Mouse (Mus musculus) liver, embryonic 15.5 days (tissue): ENCODE results near the gene Tmem273. TPM values are rescaled to one million over a fixed set of nuclear protein-coding genes. Genes with fewer than 3 reads are reported as not detected.

Source experiments
- ATAC-seq: fragments of 200-750 bp; cut with Nextera tagmentation; 2 replicates; pipeline ENCODE4 v1.8.0; 2017; ENCODE audit warnings: moderate number of reproducible peaks, mild to moderate bottlenecking, moderate library complexity; ENCODE audit not compliant: insufficient read depth
- H3K27ac ChIP-seq: fragments of 300-500 bp; sonication (generic); replicated peaks from 2 replicates; pipeline ENCODE4 v1.5.1; 2015; ENCODE audit warnings: mild to moderate bottlenecking, inconsistent platforms
- H3K27me3 ChIP-seq: fragments of 300-500 bp; sonication (generic); 2 replicates; pipeline ENCODE4 v1.6.1; 2015; ENCODE audit warnings: mild to moderate bottlenecking, inconsistent platforms
- H3K36me3 ChIP-seq: fragments of 300-500 bp; sonication (generic); replicated peaks from 2 replicates; pipeline ENCODE4 v1.6.1; 2015; ENCODE audit warnings: moderate library complexity, mild to moderate bottlenecking, inconsistent platforms
- H3K4me1 ChIP-seq: fragments of 300-500 bp; sonication (generic); replicated peaks from 2 replicates; pipeline ENCODE4 v1.6.1; 2015; ENCODE audit warnings: inconsistent platforms
- H3K4me2 ChIP-seq: fragments of 300-500 bp; sonication (generic); 2 replicates; pipeline ENCODE4 v1.6.1; 2015; ENCODE audit warnings: moderate library complexity, mild to moderate bottlenecking, inconsistent platforms
- H3K4me3 ChIP-seq: fragments of 300-500 bp; sonication (generic); replicated peaks from 2 replicates; pipeline ENCODE4 v1.5.1; 2015; ENCODE audit warnings: mild to moderate bottlenecking, inconsistent platforms
- H3K9ac ChIP-seq: fragments of 300-500 bp; sonication (generic); 2 replicates; pipeline ENCODE4 v1.6.1; 2015; ENCODE audit warnings: moderate library complexity, mild to moderate bottlenecking, inconsistent platforms
- H3K9me3 ChIP-seq: fragments of 300-500 bp; sonication (generic); replicated peaks from 2 replicates; pipeline ENCODE4 v1.6.1; 2016; ENCODE audit warnings: inconsistent platforms
- WGBS: fragments of 180-500 bp; shearing (Covaris S2); methylation state at CpG from one replicate; pipeline ENCODE4 v1.1.7; 2015; ENCODE audit warnings: mixed read lengths; ENCODE audit not compliant: insufficient replicate concordance; 5-methylcytosine and 5-hydroxymethylcytosine counted together
- polyA plus RNA-seq: library from polyadenylated mRNA; unstranded; fragments of >200 nt; fragmentation: Nextera tagmentation; extraction: Ambion mirVana; gene quantifications from 2 replicates; pipeline ENCODE4 v1.2.1, GENCODE M21; 2015

The Tmem273 gene
- polyA plus RNA-seq, 1 experiment from 2014 or later, result 1.3 TPM

GRCm38 (mm10) chr14:32861149-32861581 lies 75.4 kb downstream of the Tmem273 start:
- Histone ChIP-seq H3K4me3 (no peak overlapping the region), H3K27me3 (peaks cover 28% of the 10 kb centered on the region), H3K4me1 (no peaks in the 10 kb centered on the region), H3K36me3 (no peaks in the 10 kb centered on the region), H3K4me2 (no peak overlapping the region), H3K9ac (no peak overlapping the region), H3K27ac (no peak overlapping the region), H3K9me3 (no peaks in the 10 kb centered on the region)
- ATAC-seq, result peak; percentile 15; the same call in 1 of the 2 replicates
- WGBS, result 29% methylated on average over 6 of the region's 6 CpGs

GRCm38 (mm10) chr14:32861656-32862055 lies 75.9 kb downstream of the Tmem273 start:
- H3K27me3 ChIP-seq, result peaks cover 23% of the 10 kb centered on the region
- H3K36me3 ChIP-seq, result no peaks in the 10 kb centered on the region
- no peak overlapping the region for H3K27ac ChIP-seq
- no peak overlapping the region for H3K4me3 ChIP-seq
- no peaks in the 10 kb centered on the region for H3K9me3 ChIP-seq
- no peaks in the 10 kb centered on the region for H3K4me1 ChIP-seq
- H3K9ac ChIP-seq, result no peak overlapping the region
- ATAC-seq, result no peak
- 47% methylated on average over 2 of the region's 2 CpGs for WGBS
- H3K4me2 ChIP-seq, result no peak overlapping the region

- H3K9ac ChIP-seq, result no peak overlapping the region
- WGBS, result 52% methylated on average over 3 of the region's 3 CpGs
- no peaks in the 10 kb centered on the region for H3K4me1 ChIP-seq
- H3K9me3 ChIP-seq, result no peaks in the 10 kb centered on the region
- H3K27me3 ChIP-seq, result no peaks in the 10 kb centered on the region; the same call in 1 of the 2 replicates
- H3K36me3 ChIP-seq, result no peaks in the 10 kb centered on the region
- H3K27ac ChIP-seq, result no peak overlapping the region
- ATAC-seq, result no peak
- H3K4me2 ChIP-seq, result no peak overlapping the region
- no peak overlapping the region for H3K4me3 ChIP-seq
These were observed 79.6 kb downstream of the Tmem273 start for GRCm38 (mm10) chr14:32865331-32865730.

Other genes starting within 250 kb of the Tmem273 start
- gene Prrxl1, start 186.6 kb upstream of the Tmem273 start, polyA plus RNA-seq, result 0.02 TPM in 1 of 2 replicates, not detected in the other
- gene 3425401B19Rik, start 100.7 kb upstream of the Tmem273 start, polyA plus RNA-seq, result 0.07 and 0.13 TPM in 2 replicates
- 0.05 TPM in 1 of 2 replicates, not detected in the other for gene Fam170b, start 48.0 kb downstream of the Tmem273 start, polyA plus RNA-seq
- 4.7 and 6.1 TPM in 2 replicates for gene Vstm4, start 70.8 kb downstream of the Tmem273 start, polyA plus RNA-seq
- 0.08 TPM in 2 replicates for gene Lrrc18, start 205.4 kb downstream of the Tmem273 start, polyA plus RNA-seq